Mouse (Mus musculus) heart, postnatal 0 days (tissue): ENCODE measurements around the gene Ndc1. TPM values are rescaled to one million over a fixed set of nuclear protein-coding genes. Genes with fewer than 3 reads are reported as not detected.

Experiments
- ATAC-seq: fragments of 200-750 bp; cut with Nextera tagmentation; 2 replicates; pipeline ENCODE4 v1.8.0; 2017; ENCODE audit warnings: low read depth, moderate number of reproducible peaks, moderate library complexity; ENCODE audit not compliant: insufficient read depth
- DNase-seq: peaks from one replicate; pipeline ENCODE4 v3.0.0-alpha.2; 2016; ENCODE audit warnings: low spot score
- H3K27ac ChIP-seq: fragments of 300-500 bp; sonication (generic); 2 replicates; pipeline ENCODE4 v1.5.1; 2014; ENCODE audit warnings: low read depth, mild to moderate bottlenecking
- H3K27me3 ChIP-seq: fragments of 300-500 bp; sonication (generic); 2 replicates; pipeline ENCODE4 v1.6.1; 2014; ENCODE audit warnings: low read length, mixed read lengths; ENCODE audit not compliant: control insufficient read depth, insufficient read depth
- H3K36me3 ChIP-seq: fragments of 300-500 bp; sonication (generic); replicated peaks from 2 replicates; pipeline ENCODE4 v1.6.1; 2014; ENCODE audit warnings: low read length, mixed read lengths; ENCODE audit not compliant: control insufficient read depth, insufficient read depth
- H3K4me1 ChIP-seq: fragments of 300-500 bp; sonication (generic); 2 replicates; pipeline ENCODE4 v1.6.1; 2014; ENCODE audit warnings: antibody characterized with exemption; ENCODE audit not compliant: control insufficient read depth, insufficient read depth
- H3K4me2 ChIP-seq: fragments of 300-500 bp; sonication (generic); 2 replicates; pipeline ENCODE4 v1.6.1; 2014; ENCODE audit warnings: low read depth, mild to moderate bottlenecking, low read length, moderate library complexity
- H3K4me3 ChIP-seq: fragments of 300-500 bp; sonication (generic); 2 replicates; pipeline ENCODE4 v1.5.1; 2014; ENCODE audit warnings: low read depth, low read length
- H3K9ac ChIP-seq: fragments of 300-500 bp; sonication (generic); replicated peaks from 2 replicates; pipeline ENCODE4 v1.6.1; 2014; ENCODE audit warnings: low read depth, low read length, mixed read lengths
- H3K9me3 ChIP-seq: fragments of 300-500 bp; sonication (generic); replicated peaks from 2 replicates; pipeline ENCODE4 v1.6.1; 2016; ENCODE audit warnings: low read length; ENCODE audit not compliant: control insufficient read depth
- CTCF ChIP-seq: IDR thresholded peaks from 2 replicates; pipeline ENCODE4 v1.5.1; 2016; ENCODE audit warnings: antibody characterized with exemption, control low read depth, low read depth
- EP300 ChIP-seq: IDR thresholded peaks from 2 replicates; pipeline ENCODE4 v1.6.1; 2016; ENCODE audit warnings: antibody characterized with exemption, low read depth
- WGBS: fragments of 180-500 bp; shearing (Covaris S2); extraction: QIAGEN DNeasy Blood & Tissue Kit; methylation state at CpG from one replicate; pipeline ENCODE4 v1.1.7; 2014; 5-methylcytosine and 5-hydroxymethylcytosine counted together
- polyA plus RNA-seq: library from polyadenylated mRNA; unstranded; fragments of >200 nt; fragmentation: Nextera tagmentation; extraction: Ambion mirVana; gene quantifications from 2 replicates; pipeline ENCODE4 v1.2.1, GENCODE M21; 2015
- total RNA-seq: library from RNA; depleted of rRNA; stranded (reverse); fragments of >200 nt; gene quantifications from 2 replicates; pipeline ENCODE4 v1.2.3, GENCODE M21; 2014; ENCODE audit warnings: low replicate concordance

Ndc1 gene
- total and polyA plus RNA-seq, 2 experiments from 2014 or later, result 8.3 to 27.9 TPM

DNA sequence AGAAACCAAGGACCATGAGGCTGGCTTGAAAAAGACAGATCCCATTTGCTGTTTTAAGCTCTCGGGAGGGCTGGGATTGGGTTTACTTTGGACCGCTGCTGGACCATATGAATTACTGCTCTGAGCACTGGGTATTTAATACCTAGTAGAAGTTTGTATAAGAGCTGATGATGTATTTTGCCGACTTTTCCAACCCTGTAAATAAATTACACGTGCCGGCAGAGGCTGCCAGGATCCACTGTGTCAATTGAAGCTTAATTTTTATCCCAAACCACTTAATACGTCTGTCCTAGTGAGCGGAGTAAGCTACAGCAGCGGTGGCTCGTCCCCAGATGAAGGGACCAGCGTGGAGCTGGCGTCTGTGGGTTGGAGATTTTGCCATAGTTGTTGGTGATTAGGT, 74.7 kb downstream of the Ndc1 start:
- no peaks in the 10 kb centered on the region; the same call in 1 of the 2 replicates for H3K9me3 ChIP-seq
- H3K36me3 ChIP-seq, result no peaks in the 10 kb centered on the region
- no peak overlapping the region for H3K4me2 ChIP-seq
- WGBS, result 74% methylated on average over 11 of the region's 11 CpGs
- ATAC-seq (no peak), DNase-seq (no peak)
- no peak overlapping the region for H3K4me3 ChIP-seq
- H3K9ac ChIP-seq, result no peak overlapping the region
- H3K27me3 ChIP-seq, result peaks cover 62% of the 10 kb centered on the region
- no peak overlapping the region for H3K27ac ChIP-seq
- TF ChIP-seq EP300 (no peak), CTCF (no peak)
- H3K4me1 ChIP-seq, result no peaks in the 10 kb centered on the region

DNA sequence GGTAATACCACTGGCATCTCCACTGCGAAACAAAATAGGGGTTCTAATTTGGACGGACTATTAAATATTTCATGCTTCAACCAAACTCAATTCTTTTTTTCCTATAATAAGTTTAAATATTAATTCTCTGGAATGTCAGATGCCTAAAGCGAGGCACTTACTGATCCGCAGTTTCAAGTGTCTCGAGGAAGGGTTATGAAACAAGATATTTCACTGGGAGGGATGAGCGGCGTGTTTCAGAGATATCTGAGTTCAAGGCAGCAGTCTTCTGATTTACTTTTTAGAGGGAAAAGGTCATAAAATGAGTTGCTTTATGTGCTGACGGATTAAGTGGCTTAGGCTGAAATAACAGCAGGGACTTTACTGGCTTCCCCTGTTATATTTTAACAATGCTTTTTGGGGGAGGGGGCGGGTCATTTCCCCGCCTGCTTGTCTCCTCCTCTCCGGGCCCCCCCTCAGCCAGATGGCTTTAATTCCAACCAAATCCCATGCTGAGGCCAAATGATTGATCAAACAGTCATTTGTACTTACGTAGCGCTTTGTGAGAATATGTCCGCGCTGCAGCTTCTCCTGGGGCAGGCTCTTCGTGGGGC, 75.4 kb downstream of the Ndc1 start:
- ATAC-seq, result no peak
- no peak for DNase-seq
- Histone ChIP-seq H3K4me3 (no peak overlapping the region), H3K4me1 (no peaks in the 10 kb centered on the region), H3K9me3 (no peaks in the 10 kb centered on the region; the same call in 1 of the 2 replicates), H3K27me3 (peaks cover 55% of the 10 kb centered on the region), H3K27ac (no peak overlapping the region), H3K36me3 (no peaks in the 10 kb centered on the region), H3K9ac (no peak overlapping the region), H3K4me2 (no peak overlapping the region)
- TF ChIP-seq CTCF, result no peak
- WGBS, result 72% methylated on average over 16 of the region's 16 CpGs

DNA sequence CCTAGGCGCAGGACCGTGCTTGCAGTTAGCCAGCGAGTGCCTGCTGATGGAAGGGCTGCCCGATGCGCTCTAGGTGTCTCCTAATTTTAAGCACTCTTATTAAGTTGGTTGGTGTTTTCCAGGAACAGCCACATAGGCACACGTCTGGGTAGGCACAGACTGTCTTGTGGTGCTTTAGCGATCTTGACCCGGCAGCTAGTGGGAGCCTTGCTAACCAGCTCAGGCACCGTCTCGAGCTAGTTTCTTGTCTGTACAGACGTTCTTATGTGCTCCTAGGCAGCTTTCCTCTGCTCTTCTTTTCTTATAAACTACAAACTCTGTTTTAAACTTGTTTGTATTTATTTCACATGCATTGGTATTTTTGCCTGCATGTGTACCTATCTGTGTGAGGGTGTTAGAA, 76.0 kb downstream of the Ndc1 start:
- ATAC-seq (no peak), DNase-seq (no peak)
- no peaks in the 10 kb centered on the region; the same call in 1 of the 2 replicates for H3K9me3 ChIP-seq
- 71% methylated on average over 11 of the region's 11 CpGs for WGBS
- no peak overlapping the region for H3K9ac ChIP-seq
- H3K4me1 ChIP-seq, result no peaks in the 10 kb centered on the region
- H3K36me3 ChIP-seq, result no peaks in the 10 kb centered on the region
- H3K27ac ChIP-seq, result no peak overlapping the region
- TF ChIP-seq EP300 (no peak), CTCF (no peak)
- H3K4me3 ChIP-seq, result no peak overlapping the region
- H3K27me3 ChIP-seq, result peaks cover 49% of the 10 kb centered on the region
- no peak overlapping the region for H3K4me2 ChIP-seq

DNA sequence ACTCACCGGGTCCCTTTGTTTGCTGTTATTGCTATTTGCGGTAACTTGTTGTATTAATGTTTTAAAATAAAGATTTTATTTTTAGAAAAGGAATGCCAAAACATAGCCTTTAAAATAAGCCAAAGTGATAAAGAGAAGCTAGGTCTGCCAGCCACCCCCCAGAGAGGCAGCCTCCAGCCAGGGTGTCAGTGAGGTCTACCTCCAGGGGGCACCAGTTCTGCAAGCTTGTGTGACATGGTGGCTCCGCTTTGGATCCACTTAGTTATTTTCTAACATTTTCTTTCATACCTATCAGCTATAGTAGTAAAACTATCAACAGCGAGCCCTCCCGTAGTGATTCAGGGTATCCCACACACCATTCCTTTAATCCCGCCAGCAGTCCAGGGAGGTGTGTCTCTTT, 80.9 kb downstream of the Ndc1 start:
- Histone ChIP-seq H3K9ac (no peak overlapping the region), H3K27ac (no peak overlapping the region), H3K27me3 (peaks cover 19% of the 10 kb centered on the region; the same call in 1 of the 2 replicates), H3K4me1 (no peaks in the 10 kb centered on the region), H3K36me3 (no peaks in the 10 kb centered on the region), H3K4me3 (no peak overlapping the region), H3K4me2 (no peak overlapping the region), H3K9me3 (no peaks in the 10 kb centered on the region; the same call in 1 of the 2 replicates)
- ATAC-seq (no peak), DNase-seq (no peak)
- 80% methylated on average over 6 of the region's 6 CpGs for WGBS
- TF ChIP-seq CTCF (peak; percentile 31), EP300 (no peak)

DNA sequence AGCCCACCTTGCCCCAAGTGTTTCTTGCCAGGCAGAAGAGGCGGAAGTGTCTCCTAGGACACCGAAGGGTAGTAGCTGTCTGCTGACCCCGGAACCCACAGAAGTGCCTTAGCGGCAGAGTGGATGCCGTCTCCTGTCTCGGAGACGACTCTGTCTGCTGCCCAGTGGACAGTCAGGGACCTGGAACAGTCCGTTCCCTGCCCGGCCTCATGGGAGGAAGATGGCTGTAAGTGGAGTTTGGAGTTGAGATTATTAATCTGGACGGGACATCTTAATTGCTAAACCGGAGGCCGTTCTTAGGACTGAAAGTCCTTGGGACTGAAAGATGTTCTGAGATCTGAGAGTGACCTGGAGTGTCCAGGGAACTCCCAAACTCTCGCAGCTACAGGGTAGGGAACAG, 81.9 kb downstream of the Ndc1 start:
- ATAC-seq, result no peak
- no peak overlapping the region for H3K4me2 ChIP-seq
- no peak for DNase-seq
- no peak for TF ChIP-seq CTCF
- no peak for TF ChIP-seq EP300
- H3K4me1 ChIP-seq, result no peaks in the 10 kb centered on the region
- 68% methylated on average over 13 of the region's 13 CpGs for WGBS
- H3K27ac ChIP-seq, result no peak overlapping the region
- no peaks in the 10 kb centered on the region for H3K36me3 ChIP-seq
- H3K27me3 ChIP-seq, result peaks cover 13% of the 10 kb centered on the region; the same call in 1 of the 2 replicates
- H3K9ac ChIP-seq, result no peak overlapping the region
- no peaks in the 10 kb centered on the region; the same call in 1 of the 2 replicates for H3K9me3 ChIP-seq
- no peak overlapping the region for H3K4me3 ChIP-seq
